Mouse (Mus musculus) G1E-ER4 (cell line): ENCODE data around the gene Lck. TPM values are rescaled to one million over a fixed set of nuclear protein-coding genes. Genes with fewer than 3 reads are reported as not detected.

Experiments
- GATA1 ChIP-seq: IDR thresholded peaks from one replicate; pipeline ENCODE4 v1.8.0; 2012; ENCODE audit warnings: low read length, inconsistent platforms
- polyA plus RNA-seq: library from polyadenylated mRNA; stranded (reverse); fragments of >175 nt; gene quantifications from 2 replicates; pipeline ENCODE4 v1.2.3, GENCODE M21; 2012

Gene Lck
- polyA plus RNA-seq, 1 experiment, result 2.6 TPM

GRCm38 (mm10) chr4:129507434-129508236 lies 65.8 kb downstream of the Lck start:
- TF ChIP-seq GATA1, result no peak

DNA sequence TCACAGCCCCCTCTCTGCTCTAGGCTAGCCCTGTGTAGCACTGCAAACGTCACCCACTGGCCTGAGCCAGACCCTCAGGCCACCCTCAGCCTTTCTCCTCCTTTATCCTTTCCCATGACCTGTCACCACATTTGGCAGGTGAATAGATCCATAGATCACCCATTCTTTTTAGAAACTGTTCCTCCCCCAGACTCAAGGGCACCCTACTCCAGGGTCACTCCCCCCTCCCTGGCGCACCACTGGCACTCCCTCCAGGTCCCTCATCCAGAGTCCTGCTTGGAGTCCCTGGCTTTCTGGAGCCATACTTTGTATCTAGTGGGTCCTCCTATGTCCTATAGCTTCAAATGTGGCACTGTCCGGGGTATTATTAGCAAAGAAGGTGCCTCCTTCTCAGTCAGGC lies 67.9 kb downstream of the Lck start:
- no peak for TF ChIP-seq GATA1

DNA sequence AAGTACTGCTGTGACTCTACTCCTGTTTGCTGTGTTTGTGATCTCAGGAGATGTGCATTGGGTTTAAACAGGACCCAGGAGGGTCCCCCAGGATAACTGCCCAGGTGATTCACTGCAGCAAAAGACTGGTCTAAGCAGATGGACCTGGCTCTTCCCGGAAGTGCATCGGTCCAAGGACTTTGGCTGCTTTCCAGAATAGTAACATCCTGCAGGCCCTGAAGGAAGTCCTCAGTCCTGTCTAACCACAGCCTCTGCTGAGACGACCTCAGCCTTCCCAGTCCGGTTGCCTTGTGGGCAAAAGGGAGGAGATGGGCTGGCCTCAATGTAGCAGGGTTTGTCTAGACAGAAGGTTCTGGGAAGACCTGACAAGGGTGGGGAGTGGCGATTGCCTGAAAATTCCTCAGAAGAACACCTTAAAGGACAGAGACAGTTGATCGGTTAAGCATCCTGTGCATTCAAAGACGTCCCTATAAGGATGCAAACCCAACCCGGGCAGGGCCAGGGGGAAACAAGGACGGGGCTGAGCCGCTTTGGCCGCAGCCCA lies 70.5 kb downstream of the Lck start:
- TF ChIP-seq GATA1, result no peak

GRCm38 (mm10) chr4:129502327-129502888 lies 71.0 kb downstream of the Lck start:
- TF ChIP-seq GATA1, result no peak

DNA sequence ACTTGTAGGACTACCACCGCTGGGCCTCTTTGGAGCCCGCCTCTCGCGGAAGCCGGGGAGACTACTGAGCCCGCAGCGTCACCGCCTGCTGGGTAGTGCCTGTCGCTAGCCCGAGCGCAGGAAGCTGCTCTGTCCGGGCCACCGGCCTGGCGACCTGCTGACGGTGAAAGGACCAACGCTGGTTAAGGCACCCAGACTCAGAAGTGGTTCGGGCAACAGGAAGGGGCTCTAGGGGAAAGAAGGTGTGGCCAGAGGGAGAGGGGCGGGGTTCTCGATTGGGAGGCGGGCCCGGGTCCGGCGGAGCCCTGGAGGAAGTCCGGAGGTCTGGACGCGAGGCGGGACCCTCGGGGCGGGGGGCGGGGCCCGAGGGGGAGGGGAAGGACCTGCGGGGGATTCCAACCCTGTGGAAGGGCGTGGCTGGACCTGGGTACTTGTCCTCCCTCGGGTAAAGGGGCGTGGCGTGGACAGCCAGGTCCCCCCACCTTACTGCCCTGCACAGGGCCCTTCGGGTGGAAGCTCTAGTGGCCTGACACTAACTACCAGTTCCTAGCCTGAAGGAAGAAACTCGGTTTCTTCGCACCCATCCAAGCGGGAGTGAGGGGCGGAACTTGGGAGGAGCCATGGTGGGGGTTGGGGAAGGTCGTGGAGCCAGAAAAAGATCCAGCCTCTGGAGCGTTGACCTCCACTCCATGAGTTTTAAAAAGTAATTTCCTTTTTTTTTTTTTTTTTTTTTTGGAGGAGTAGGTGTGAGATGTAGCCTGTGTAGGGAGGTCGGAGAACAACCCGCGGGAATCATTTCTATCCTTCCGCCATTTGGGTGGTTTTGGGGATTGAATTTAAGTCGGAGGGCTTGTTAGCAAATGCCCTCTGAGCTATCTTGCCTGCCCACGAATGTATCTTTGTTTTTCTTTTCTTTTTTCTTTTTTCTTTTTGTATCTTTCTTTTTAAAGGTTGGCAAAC lies 72.6 kb downstream of the Lck start:
- no peak for TF ChIP-seq GATA1

DNA sequence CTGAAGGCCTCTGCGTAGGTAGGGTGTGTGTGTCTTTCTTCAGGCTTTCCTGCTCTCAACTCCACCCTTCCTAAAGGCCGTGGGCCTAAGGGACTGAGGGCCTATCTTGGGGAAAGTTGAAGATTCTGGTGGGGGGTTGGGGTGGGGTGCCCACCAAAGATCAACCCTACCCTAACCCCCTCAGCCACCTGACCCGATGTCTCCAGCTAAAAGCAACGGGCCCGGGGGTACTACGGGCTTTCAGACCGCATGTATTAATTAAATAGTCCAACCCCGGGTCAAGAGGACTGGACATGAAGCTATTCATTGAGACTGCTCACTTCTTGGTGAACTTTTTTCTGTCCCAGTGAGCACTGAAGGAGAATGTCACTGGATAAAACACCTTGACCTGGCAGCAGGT lies 73.4 kb downstream of the Lck start:
- TF ChIP-seq GATA1, result no peak

DNA sequence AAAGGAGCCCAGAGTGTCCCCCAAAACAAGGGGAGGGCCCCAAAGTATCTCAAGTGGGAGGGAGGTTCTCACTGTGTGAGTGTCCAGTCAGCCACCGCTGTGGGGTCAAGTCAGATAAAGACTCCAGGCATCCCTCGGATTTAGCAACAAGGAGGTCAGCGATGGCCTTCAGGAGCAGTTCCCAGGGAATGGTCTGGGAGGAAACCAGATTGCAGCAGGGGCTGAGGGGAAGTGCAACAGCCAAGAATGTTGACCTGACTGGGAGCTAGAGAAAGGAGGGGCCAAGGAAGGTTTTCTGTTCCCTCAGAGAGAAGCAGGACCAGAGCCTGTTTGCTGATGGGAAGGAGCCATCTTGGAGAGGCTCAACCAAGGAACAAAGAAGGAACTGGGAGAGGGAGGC lies 74.5 kb downstream of the Lck start:
- no peak for TF ChIP-seq GATA1

Other genes starting within 250 kb of the Lck start
- gene Rbbp4, start 238.3 kb downstream of the Lck start, polyA plus RNA-seq, result 43.9 and 60.0 TPM in 2 replicates
- gene Zbtb8os, start 237.9 kb downstream of the Lck start, polyA plus RNA-seq, result 1.6 and 2.5 TPM in 2 replicates
- 1.4 and 1.6 TPM in 2 replicates for gene Zbtb8a, start 195.5 kb downstream of the Lck start, polyA plus RNA-seq
- gene Zbtb8b, start 132.8 kb downstream of the Lck start, polyA plus RNA-seq, result not detected in 2 replicates
- 33.0 and 35.8 TPM in 2 replicates for gene Bsdc1, start 112.1 kb downstream of the Lck start, polyA plus RNA-seq
- gene Tssk3, start 82.6 kb downstream of the Lck start, polyA plus RNA-seq, result not detected in 2 replicates
- gene Fam229a, start 82.5 kb downstream of the Lck start, polyA plus RNA-seq, result 0.29 and 0.37 TPM in 2 replicates
- gene Marcksl1, start 60.1 kb downstream of the Lck start, polyA plus RNA-seq, result 53.1 and 74.7 TPM in 2 replicates
- 64.1 and 71.1 TPM in 2 replicates for gene Hdac1, start 30.9 kb downstream of the Lck start, polyA plus RNA-seq
- not detected in 2 replicates for gene Fam167b, start 4.9 kb upstream of the Lck start, polyA plus RNA-seq
- 154 and 193 TPM in 2 replicates for gene Eif3i, start 27.0 kb upstream of the Lck start, polyA plus RNA-seq
- 241 and 317 TPM in 2 replicates for gene Tmem234, start 27.0 kb upstream of the Lck start, polyA plus RNA-seq
- gene Dcdc2b, start 40.6 kb upstream of the Lck start, polyA plus RNA-seq, result 0.45 TPM in 1 of 2 replicates, not detected in the other
- gene Iqcc, start 45.5 kb upstream of the Lck start, polyA plus RNA-seq, result 8.6 and 11.3 TPM in 2 replicates
- 11.2 and 16.2 TPM in 2 replicates for gene Ccdc28b, start 50.3 kb upstream of the Lck start, polyA plus RNA-seq
- 78.1 and 89.7 TPM in 2 replicates for gene Txlna, start 67.4 kb upstream of the Lck start, polyA plus RNA-seq
- gene Kpna6, start 99.1 kb upstream of the Lck start, polyA plus RNA-seq, result 11.5 and 29.1 TPM in 2 replicates
- gene Tmem39b, start 123.2 kb upstream of the Lck start, polyA plus RNA-seq, result 31.2 and 34.9 TPM in 2 replicates
- 278 and 280 TPM in 2 replicates for gene Khdrbs1, start 168.7 kb upstream of the Lck start, polyA plus RNA-seq
- 36.9 and 40.3 TPM in 2 replicates for gene Ptp4a2, start 237.6 kb upstream of the Lck start, polyA plus RNA-seq